Mouse (Mus musculus): ENCODE measurements around the gene Sorcs3.

Sorcs3 gene

DNA sequence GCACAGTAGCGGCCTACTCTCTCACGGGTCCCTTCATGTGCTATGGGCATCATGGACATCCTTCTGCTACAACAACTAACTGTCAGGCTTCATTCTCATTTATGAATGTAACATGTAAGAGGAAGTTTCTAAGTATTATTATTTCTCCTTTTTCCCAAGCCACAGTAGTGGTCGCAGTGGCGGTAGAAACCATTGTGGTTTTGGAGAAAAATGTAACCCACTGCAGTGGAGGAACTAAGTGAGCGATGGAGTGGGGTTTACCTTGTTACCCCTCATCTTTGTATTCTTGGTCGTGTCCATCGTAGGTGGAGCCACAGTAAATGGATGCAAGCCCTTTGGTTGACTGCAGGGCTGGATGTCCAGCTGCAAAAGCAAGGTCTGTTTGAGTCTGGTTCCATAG is 318.0 kb downstream of the Sorcs3 start:
- DNase-seq (ENCODE audit: low spot score in 2 of 2): no peak

DNA sequence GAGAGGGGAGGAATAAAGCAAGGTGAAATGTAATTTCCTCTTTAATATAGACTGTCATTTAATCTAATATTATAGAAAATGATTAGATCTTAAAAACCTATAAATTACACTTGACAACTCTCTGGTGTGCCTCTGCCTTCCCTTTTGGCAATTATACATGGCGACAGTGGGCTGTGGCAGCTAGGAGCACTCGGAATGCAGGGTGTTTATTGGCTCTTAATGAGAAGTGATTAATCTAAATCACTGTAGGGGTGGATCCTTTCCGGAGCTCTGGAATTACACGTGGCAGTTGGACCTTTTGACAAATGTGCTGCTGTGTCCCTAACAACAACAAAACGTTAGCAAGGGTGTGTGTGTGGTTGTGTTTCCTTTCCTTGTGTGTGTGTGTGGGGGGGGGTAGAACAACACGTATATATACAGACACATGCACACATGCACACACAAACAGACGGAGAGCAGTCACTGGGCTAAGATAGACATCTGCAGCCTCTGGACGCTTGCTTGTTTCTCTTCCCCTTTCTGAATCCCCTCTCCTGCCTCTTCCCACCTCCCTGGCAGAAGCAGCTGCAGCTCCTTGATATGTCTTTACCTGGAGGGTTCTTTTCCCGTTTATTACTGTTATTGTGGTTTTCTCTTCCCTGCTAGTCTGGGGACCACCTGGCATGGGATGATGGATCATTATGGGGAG is 318.8 kb downstream of the Sorcs3 start:
- DNase-seq (ENCODE audit: low spot score in 2 of 2): no peak

DNA sequence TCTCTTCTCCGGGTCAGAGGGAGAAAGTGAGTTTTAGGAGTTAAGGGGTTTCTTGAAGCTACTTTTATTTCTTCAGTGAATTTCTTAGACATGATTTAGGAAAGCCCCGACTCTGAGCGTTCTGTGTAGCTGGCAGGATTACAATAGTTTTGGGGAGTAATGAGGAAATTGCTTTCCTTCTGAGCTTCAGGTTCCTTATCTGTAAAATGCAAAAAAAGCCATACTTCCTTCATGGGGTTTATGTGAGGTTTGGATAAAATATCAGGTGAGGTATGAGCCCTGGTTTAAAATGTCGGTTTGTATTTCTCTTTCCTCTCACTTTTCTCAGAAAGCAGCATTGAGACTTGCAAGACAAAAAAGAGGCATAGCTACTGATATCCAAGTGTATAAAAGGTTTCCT is 327.8 kb downstream of the Sorcs3 start:
- no peak for DNase-seq (ENCODE audit: low spot score in 2 of 2)

- no peak for DNase-seq (ENCODE audit: low spot score in 2 of 2)
Measured at GRCm38 (mm10) chr19:48544294-48544693, 338.5 kb downstream of the Sorcs3 start.

- no peak for DNase-seq (ENCODE audit: low spot score in 2 of 2)
Measured at GRCm38 (mm10) chr19:48545421-48546132, 339.8 kb downstream of the Sorcs3 start.

- DNase-seq (ENCODE audit: low spot score in 2 of 2): no peak
Measured at GRCm38 (mm10) chr19:48546133-48546448, 340.3 kb downstream of the Sorcs3 start.

DNA sequence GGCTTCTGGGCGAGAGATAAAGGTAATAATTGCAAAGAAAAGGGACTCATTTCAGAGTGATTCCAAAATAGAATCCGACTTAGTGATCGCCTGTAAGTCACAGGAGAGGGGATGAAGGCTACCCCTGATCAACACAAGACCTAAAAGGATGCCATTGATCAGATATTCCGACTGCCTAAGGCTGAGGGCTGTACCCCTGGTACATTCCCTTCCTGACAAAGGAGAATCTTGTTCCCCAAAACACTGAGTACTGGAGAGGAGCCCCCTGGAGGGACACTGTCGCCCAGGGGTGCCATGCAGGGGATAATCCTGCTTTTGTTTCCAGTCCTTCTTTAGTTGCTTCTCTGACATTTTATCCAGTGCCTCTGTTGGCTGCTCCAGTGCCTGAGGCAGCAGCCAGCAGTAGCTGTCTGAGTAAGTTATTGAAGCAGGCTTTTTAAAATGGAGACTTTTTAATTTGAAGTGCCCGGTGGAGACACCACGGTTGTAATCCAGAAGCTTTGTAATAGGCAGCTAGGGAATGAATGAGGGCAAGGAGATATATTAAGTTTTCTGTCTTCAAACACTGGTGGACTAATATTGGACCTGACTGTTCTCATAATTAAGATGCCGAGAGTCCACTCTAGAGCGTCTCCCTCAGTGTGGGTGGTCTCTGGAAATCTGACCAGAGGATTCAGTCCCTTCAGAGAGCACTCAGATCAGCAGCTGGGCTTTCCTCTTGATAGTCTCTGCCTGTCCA is 342.5 kb downstream of the Sorcs3 start:
- DNase-seq (ENCODE audit: low spot score in 2 of 2): no peak

DNA sequence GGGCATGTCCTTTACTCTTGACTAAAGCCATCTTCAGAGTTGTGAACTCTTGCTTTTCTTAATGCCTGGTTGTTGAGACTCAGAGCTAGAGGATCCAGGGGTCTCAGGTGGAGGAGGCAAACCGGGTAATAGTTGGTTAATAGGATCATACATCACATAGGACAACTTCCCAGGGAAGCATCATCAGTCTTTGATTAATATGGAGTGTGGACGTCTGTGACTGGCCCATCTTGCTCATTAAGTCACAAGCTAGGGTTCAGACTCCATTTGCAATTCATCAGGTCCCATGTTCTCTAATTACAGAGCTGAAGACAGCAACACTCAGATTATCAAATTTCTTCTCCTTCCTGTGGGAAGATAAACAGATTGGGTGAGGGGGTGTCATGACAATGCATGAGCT is 353.6 kb downstream of the Sorcs3 start:
- no peak for DNase-seq (ENCODE audit: low spot score in 2 of 2)

- DNase-seq (ENCODE audit: low spot score in 2 of 2): no peak
Measured at GRCm38 (mm10) chr19:48575736-48576135, 369.9 kb downstream of the Sorcs3 start.

GRCm38 (mm10) chr19:48577169-48577568 is 371.3 kb downstream of the Sorcs3 start:
- DNase-seq (ENCODE audit: low spot score in 2 of 2): no peak

GRCm38 (mm10) chr19:48584938-48585560 is 379.2 kb downstream of the Sorcs3 start:
- DNase-seq (ENCODE audit: low spot score in 2 of 2): no peak

DNA sequence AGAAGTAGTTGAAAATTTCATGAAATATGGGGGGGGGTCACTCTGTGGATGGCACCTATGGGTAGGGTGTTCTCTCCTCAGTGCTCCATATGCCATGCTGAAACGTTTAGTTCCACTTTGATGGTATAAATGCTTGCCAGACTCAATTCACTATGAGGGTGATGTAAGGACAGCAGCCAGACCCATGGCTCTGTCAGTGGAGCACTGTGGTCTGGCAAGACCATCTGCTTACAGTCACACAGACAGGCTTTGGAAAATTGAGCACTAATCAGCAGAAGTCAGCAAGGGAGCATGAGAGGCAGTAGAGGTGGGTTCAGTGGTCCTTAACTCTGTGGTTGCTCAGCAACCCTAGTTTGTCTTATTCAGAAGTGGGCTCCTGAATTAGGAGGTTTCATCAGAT is 411.1 kb downstream of the Sorcs3 start:
- no peak for DNase-seq (ENCODE audit: low spot score in 2 of 2)

- DNase-seq (ENCODE audit: low spot score in 2 of 2): no peak
Measured at GRCm38 (mm10) chr19:48630671-48631327, 425.0 kb downstream of the Sorcs3 start.

DNA sequence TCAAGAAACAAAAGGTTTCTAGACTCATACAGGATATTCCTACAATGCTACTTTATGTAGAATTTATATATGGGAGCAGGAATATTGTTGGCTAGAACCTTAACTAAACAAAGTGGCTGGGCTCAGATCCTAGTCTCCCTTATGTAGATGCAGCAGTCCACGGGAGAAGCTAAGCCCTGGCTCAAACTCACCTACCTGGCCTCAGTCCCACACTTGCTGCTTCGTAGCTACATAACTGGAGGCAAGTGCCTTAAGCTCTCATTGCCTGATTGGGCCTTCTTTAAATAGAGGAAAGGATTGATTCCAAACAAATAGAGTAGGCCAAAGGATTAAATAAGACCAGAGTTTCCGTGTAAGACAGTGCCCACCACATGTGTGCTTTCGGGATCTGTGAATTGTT is 436.7 kb downstream of the Sorcs3 start:
- no peak for DNase-seq (ENCODE audit: low spot score in 2 of 2)

DNA sequence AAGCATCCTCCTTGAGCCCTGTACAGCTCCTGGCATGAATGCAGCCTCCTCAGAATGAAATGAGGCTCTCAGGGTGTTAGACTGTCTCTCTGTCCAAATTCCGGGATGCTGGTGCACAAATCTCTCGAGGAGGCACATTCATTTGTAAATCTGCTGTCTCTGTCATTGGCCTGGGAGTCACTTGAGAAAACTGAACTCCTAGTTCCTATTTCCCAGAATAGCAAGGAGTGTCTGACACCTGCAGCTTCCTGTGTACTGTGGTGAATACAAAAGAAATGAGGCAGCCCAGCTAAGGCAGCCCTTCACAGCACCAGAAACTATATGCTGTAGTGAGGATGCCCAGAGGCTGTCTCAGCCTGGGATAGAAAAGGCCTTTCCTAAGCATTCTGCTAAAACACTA is 444.1 kb downstream of the Sorcs3 start:
- no peak for DNase-seq (ENCODE audit: low spot score in 2 of 2)

GRCm38 (mm10) chr19:48651617-48652016 is 445.8 kb downstream of the Sorcs3 start:
- DNase-seq (ENCODE audit: low spot score in 2 of 2): no peak

DNA sequence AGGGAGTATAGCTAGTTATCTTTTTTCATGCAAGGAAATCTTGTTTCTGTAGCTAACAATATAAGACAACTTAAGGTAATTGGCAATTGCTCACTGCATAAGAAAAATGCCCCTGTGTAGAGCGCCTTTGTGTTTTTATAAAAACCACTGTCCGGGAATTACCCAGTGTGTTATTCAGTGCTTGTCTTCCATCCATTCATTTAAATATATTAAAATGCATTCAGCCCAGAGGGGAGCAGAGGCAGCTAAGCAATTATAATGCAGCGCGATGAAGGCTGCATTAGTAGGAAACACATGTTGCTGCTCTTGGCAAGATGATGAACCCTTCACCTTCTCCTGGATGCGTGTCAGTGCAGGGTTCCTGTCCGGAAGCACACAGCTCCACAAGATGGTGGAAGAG is 454.4 kb downstream of the Sorcs3 start:
- no peak for DNase-seq (ENCODE audit: low spot score in 2 of 2)

GRCm38 (mm10) chr19:48679896-48680295 is 474.1 kb downstream of the Sorcs3 start:
- DNase-seq (ENCODE audit: low spot score in 2 of 2): no peak

- no peak for DNase-seq (ENCODE audit: low spot score in 2 of 2)
Measured at GRCm38 (mm10) chr19:48682485-48682884, 476.7 kb downstream of the Sorcs3 start.

DNA sequence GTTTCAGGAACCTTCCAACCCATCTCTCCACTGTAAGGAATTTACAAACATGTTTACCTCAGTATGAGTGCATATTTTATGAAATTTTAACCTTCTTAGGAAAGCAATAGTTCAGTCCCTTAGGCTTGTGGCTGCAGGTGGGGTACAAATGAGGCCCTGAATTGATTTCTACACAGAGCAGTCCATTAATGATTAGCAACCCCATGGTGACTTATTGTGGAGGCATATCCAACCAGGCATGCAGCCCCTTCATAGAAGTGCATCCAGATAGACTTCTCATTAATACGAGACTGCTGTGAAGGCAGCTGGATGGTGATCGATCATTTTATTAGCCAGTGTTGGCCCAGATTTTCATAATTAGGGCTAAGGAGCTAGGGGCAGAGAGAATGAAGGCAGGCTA is 480.5 kb downstream of the Sorcs3 start:
- DNase-seq (ENCODE audit: low spot score in 2 of 2): no peak

DNA sequence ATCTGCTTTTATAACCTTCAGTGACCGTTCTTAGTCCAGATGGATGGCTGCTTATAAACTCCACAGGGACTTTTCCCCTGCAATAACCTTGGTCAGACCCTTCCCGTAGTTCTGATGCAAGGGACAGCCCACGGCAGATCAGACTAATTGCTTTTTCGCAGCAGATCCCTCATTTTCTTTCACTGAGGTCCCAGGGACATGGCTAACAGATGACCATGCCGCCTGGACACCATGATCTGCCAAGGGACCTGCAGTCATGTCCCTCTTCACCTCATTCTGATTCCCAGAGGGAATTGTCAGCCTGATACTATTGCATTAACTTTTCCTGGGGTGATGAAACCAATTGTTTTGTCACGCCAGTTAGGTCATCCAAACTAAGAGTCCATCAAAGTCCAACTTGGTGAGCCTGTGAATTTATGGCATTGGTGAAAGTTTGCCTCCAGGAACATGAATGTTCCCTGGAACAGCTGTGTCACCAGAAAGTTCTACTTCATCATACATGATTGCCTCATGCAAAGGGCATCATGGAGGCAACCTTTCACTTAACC is 494.4 kb downstream of the Sorcs3 start:
- DNase-seq (ENCODE audit: low spot score in 2 of 2): no peak

DNA sequence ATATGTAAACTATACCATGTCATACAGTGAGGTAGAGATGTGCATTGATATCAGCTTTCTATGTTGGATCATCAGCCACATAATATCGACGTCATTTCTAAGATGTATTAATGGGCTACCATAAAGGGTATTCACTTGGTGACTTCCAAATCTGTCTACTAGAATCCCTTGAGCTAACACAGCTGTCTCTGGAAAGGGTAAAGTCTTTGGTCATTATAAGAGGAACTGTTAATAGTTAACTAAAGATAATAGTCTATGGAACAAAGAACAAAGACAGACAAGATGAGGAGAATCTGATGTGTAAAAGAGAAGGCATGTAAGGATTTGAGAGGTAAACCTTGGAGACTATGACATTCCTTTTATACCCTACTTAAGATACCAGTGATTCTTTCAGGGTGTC is 497.9 kb downstream of the Sorcs3 start:
- no peak for DNase-seq (ENCODE audit: low spot score in 2 of 2)

Data from spleen, postnatal 14 days (tissue).